Mouse (Mus musculus): ENCODE data around the gene Cacna1d. TPM values are rescaled to one million over a fixed set of nuclear protein-coding genes. Genes with fewer than 3 reads are reported as not detected.

Gene Cacna1d
- polyA plus RNA-seq, 1 experiment from 2014 or later = 0.36 TPM

DNA sequence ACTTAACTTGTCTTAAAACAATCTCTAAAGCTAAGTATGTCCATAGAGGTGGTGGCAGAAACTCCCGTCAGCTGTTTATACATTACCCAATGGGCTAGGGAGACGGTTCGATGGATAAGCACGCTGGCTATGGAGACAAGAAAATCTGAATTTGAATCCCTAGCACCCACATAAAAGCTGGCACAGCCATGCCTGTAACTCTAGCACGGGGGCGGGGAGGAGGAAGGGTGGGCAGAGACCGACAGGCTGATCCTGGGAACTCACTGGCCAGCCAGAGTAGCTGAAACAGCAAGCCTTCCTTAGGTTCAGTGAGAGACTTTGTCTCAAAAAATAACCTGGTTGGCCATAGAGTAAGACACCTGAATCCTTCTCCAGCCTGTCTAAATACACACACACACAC is 33.8 kb downstream of the Cacna1d start:
- Histone ChIP-seq H3K27ac (ENCODE audit: low read depth) (no peak overlapping the region; the same call in 1 of the 2 replicates), H3K9ac (replicated peaks) (no peak overlapping the region), H3K4me3 (ENCODE audit: low read depth, low read length) (no peak overlapping the region), H3K36me3 (replicated peaks; ENCODE audit: insufficient read depth, low read length) (no peaks in the 10 kb centered on the region), H3K4me2 (ENCODE audit: low read depth, low read length) (no peak overlapping the region), H3K27me3 (ENCODE audit: insufficient read depth, low read length) (no peaks in the 10 kb centered on the region), H3K9me3 (ENCODE audit: low read length) (no peaks in the 10 kb centered on the region), H3K4me1 (ENCODE audit: insufficient read depth) (no peaks in the 10 kb centered on the region)
- WGBS (ENCODE audit: insufficient replicate concordance) = 55% methylated on average over 7 of the region's 7 CpGs
- DNase-seq (no peak), ATAC-seq (no peak)
- no peak for TF ChIP-seq CTCF (IDR thresholded peaks at IDR 0.05; ENCODE audit: low read depth)
- TF ChIP-seq EP300 (IDR thresholded peaks at IDR 0.05; ENCODE audit: low read depth) = no peak

DNA sequence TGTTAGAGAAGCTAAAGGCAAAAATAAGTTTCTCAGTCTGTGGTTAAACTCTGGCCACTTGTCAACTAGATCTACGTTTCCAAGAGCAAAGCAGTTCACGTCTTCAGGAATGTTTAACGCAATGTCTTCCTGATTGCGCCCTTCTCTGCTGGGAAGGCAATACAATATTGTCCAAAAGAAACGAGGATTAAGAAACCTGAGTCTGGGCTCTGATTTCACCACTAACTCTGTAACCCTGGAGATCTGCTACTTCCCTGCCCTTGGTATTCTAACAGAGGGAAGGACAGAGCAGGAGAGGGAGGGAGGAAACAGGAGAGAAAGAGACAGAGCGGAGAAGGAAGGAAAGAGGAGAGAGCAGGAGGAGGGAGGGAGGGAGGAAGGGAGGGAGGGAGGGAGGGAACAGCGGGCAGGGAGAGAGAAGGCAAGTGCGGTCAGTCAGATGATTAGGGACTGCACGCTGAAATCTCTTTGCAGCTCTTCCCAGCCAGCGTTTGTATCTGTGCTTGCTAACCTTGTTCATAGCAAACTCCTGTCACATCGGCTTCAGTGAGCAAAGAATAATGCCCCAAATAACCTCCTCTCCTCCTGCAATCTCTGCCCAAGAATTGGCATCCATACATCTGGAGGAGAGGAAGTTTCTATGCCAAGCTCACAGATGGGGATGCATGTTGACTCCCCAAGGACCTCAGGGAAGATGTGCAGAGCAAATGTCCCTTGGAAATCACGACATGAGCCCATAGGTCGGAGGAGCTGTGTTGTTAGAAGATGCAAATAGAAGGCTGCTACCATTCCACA is 35.3 kb downstream of the Cacna1d start:
- no peak overlapping the region for H3K4me2 ChIP-seq (ENCODE audit: low read depth, low read length)
- H3K4me1 ChIP-seq (ENCODE audit: insufficient read depth) = no peaks in the 10 kb centered on the region
- H3K36me3 ChIP-seq (replicated peaks; ENCODE audit: insufficient read depth, low read length) = no peaks in the 10 kb centered on the region
- H3K27ac ChIP-seq (ENCODE audit: low read depth) = no peak overlapping the region
- 32% methylated on average over 13 of the region's 13 CpGs for WGBS (ENCODE audit: insufficient replicate concordance)
- no peak overlapping the region for H3K9ac ChIP-seq (replicated peaks)
- DNase-seq (no peak), ATAC-seq (no peak)
- no peaks in the 10 kb centered on the region for H3K9me3 ChIP-seq (ENCODE audit: low read length)
- H3K4me3 ChIP-seq (ENCODE audit: low read depth, low read length) = no peak overlapping the region
- H3K27me3 ChIP-seq (ENCODE audit: insufficient read depth, low read length) = no peaks in the 10 kb centered on the region
- TF ChIP-seq EP300 (IDR thresholded peaks at IDR 0.05; ENCODE audit: low read depth) (no peak), CTCF (IDR thresholded peaks at IDR 0.05; ENCODE audit: low read depth) (no peak)

DNA sequence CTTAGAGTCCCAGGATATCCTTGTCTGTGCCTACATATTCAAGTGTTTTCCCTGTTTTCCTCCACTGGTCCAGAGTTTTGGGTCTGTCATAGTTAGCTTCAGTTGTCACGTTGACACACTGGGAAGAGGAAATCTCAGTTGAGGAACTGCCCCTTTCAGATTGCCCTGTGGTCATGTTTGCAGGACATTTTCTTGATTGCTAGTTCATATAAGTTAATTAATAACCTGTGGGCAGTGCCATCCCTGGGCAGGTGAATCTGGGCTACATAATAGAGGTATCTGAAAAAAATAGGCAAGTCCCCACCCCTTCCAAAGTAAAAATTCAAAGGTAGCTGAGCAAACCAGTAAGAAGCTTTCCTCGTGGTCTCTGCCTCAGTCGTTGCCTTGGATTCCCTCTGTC is 51.3 kb downstream of the Cacna1d start:
- H3K27me3 ChIP-seq (ENCODE audit: insufficient read depth, low read length) = no peaks in the 10 kb centered on the region
- no peaks in the 10 kb centered on the region for H3K36me3 ChIP-seq (replicated peaks; ENCODE audit: insufficient read depth, low read length)
- H3K9me3 ChIP-seq (ENCODE audit: low read length) = no peaks in the 10 kb centered on the region
- no peak overlapping the region for H3K27ac ChIP-seq (ENCODE audit: low read depth)
- no peak overlapping the region for H3K4me2 ChIP-seq (ENCODE audit: low read depth, low read length)
- DNase-seq (no peak), ATAC-seq (no peak)
- H3K9ac ChIP-seq (replicated peaks) = no peak overlapping the region
- no peak overlapping the region for H3K4me3 ChIP-seq (ENCODE audit: low read depth, low read length)
- no peaks in the 10 kb centered on the region for H3K4me1 ChIP-seq (ENCODE audit: insufficient read depth)
- WGBS (ENCODE audit: insufficient replicate concordance) = 49% methylated on average over 3 of the region's 3 CpGs
- TF ChIP-seq CTCF (IDR thresholded peaks at IDR 0.05; ENCODE audit: low read depth) (no peak), EP300 (IDR thresholded peaks at IDR 0.05; ENCODE audit: low read depth) (no peak)

DNA sequence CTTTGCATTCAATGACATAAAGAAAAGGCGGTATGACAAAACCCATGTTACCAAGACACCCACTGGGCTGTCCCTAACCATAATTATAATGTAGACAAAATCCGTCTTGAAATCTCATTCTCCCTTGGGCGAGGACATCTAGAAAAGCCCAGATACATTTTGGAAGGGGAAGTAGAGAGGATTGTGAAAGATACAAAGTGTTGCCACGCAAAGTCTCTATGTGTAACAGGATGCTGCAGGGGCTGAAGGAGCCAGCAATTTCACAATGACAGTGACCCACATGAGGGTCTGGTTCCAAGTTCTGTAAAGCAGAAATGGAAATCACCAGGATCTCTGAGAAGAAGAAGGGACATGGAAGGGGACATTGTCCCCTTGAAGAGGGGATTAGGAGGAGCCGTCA is 55.9 kb downstream of the Cacna1d start:
- H3K9ac ChIP-seq (replicated peaks) = no peak overlapping the region
- 66% methylated on average over 5 of the region's 5 CpGs for WGBS (ENCODE audit: insufficient replicate concordance)
- H3K9me3 ChIP-seq (ENCODE audit: low read length) = no peaks in the 10 kb centered on the region
- H3K27ac ChIP-seq (ENCODE audit: low read depth) = no peak overlapping the region
- no peak overlapping the region for H3K4me3 ChIP-seq (ENCODE audit: low read depth, low read length)
- H3K36me3 ChIP-seq (replicated peaks; ENCODE audit: insufficient read depth, low read length) = no peaks in the 10 kb centered on the region
- DNase-seq (peak; percentile 21), ATAC-seq (peak; percentile 31; the same call in 1 of the 2 replicates)
- no peak for TF ChIP-seq EP300 (IDR thresholded peaks at IDR 0.05; ENCODE audit: low read depth)
- TF ChIP-seq CTCF (IDR thresholded peaks at IDR 0.05; ENCODE audit: low read depth) = no peak
- H3K4me1 ChIP-seq (ENCODE audit: insufficient read depth) = no peaks in the 10 kb centered on the region
- H3K4me2 ChIP-seq (ENCODE audit: low read depth, low read length) = no peak overlapping the region
- H3K27me3 ChIP-seq (ENCODE audit: insufficient read depth, low read length) = no peaks in the 10 kb centered on the region

DNA sequence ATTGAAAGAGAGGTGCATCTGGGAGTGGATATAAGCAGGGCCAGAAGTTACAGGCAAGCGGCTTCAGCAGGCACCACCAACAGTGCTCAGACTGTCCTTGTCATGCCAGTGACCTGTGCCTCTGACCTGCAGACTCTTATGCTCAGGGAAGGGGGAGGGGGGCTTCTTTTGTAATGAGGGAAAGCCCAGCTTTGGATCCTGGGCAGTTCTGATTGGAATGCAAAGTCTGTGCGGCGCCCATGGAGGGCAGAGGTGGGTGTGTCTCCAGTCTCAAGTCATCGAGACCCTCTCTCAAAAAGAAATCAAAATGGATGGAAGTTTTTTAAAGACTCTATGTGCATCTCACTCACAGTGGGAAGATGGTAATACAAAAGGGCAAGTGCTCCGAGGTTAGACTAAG is 60.8 kb downstream of the Cacna1d start:
- ATAC-seq = no peak
- Histone ChIP-seq H3K9me3 (ENCODE audit: low read length) (no peaks in the 10 kb centered on the region), H3K36me3 (replicated peaks; ENCODE audit: insufficient read depth, low read length) (no peaks in the 10 kb centered on the region), H3K27me3 (ENCODE audit: insufficient read depth, low read length) (no peaks in the 10 kb centered on the region), H3K4me3 (ENCODE audit: low read depth, low read length) (no peak overlapping the region), H3K4me1 (ENCODE audit: insufficient read depth) (0 out of 2 replicates have a peak, but pooled peaks cover 2% of the 10 kb centered on the region), H3K9ac (replicated peaks) (no peak overlapping the region), H3K27ac (ENCODE audit: low read depth) (no peak overlapping the region), H3K4me2 (ENCODE audit: low read depth, low read length) (no peak overlapping the region)
- DNase-seq = no peak
- no peak for TF ChIP-seq EP300 (IDR thresholded peaks at IDR 0.05; ENCODE audit: low read depth)
- TF ChIP-seq CTCF (IDR thresholded peaks at IDR 0.05; ENCODE audit: low read depth) = no peak
- 75% methylated on average over 5 of the region's 5 CpGs for WGBS (ENCODE audit: insufficient replicate concordance)

DNA sequence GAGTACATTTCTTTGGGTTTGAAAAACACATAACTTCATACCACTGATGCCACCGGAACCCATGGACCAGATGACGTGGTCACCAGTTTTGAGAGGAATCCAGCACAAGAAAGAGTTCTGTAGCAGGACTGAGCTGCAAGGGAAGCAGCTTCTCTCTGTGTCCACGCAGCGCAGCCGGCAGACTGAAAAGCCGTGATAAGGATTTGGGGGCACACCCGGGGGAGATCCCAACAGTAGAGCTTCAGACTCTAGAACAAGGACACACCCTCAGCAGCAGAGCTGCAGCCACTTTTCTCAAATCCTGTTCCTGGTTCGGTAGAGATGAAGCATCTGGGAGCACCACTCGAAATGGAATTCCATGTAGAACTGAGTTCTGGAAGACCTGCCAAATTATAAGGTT is 61.2 kb downstream of the Cacna1d start:
- TF ChIP-seq EP300 (IDR thresholded peaks at IDR 0.05; ENCODE audit: low read depth) (no peak), CTCF (IDR thresholded peaks at IDR 0.05; ENCODE audit: low read depth) (no peak)
- H3K27me3 ChIP-seq (ENCODE audit: insufficient read depth, low read length) = no peaks in the 10 kb centered on the region
- no peaks in the 10 kb centered on the region for H3K9me3 ChIP-seq (ENCODE audit: low read length)
- H3K36me3 ChIP-seq (replicated peaks; ENCODE audit: insufficient read depth, low read length) = no peaks in the 10 kb centered on the region
- H3K27ac ChIP-seq (ENCODE audit: low read depth) = no peak overlapping the region
- H3K9ac ChIP-seq (replicated peaks) = no peak overlapping the region
- 72% methylated on average over 9 of the region's 9 CpGs for WGBS (ENCODE audit: insufficient replicate concordance)
- 0 out of 2 replicates have a peak, but pooled peaks cover 2% of the 10 kb centered on the region for H3K4me1 ChIP-seq (ENCODE audit: insufficient read depth)
- no peak overlapping the region for H3K4me3 ChIP-seq (ENCODE audit: low read depth, low read length)
- DNase-seq (no peak), ATAC-seq (no peak)
- no peak overlapping the region for H3K4me2 ChIP-seq (ENCODE audit: low read depth, low read length)

All from liver, postnatal 0 days (tissue).